Mouse (Mus musculus) cortical plate, adult 2 months (tissue): ENCODE data around the gene Shcbp1l. TPM values are rescaled to one million over a fixed set of nuclear protein-coding genes. Genes with fewer than 3 reads are reported as not detected.
A peak's percentile ranks its signal among the peaks of the same experiment; 100 is the strongest.

Experiments used
- H3K27ac ChIP-seq: fragments of 200-500 bp; 2 replicates; pipeline ENCODE4 v1.5.1; 2012; ENCODE audit warnings: low read length, control low read depth, inconsistent platforms; ENCODE audit not compliant: insufficient read depth
- H3K4me1 ChIP-seq: fragments of 200-500 bp; 2 replicates; pipeline ENCODE4 v1.6.1; 2011; ENCODE audit warnings: low read length; ENCODE audit not compliant: control insufficient read depth, insufficient read depth
- H3K4me3 ChIP-seq: fragments of 200-500 bp; 2 replicates; pipeline ENCODE4 v1.5.1; 2011; ENCODE audit warnings: mild to moderate bottlenecking, low read length, control low read depth; ENCODE audit not compliant: insufficient read depth
- CTCF ChIP-seq: fragments of 200-500 bp; IDR thresholded peaks from 2 replicates; pipeline ENCODE4 v1.5.1; 2011; ENCODE audit warnings: mild to moderate bottlenecking, control low read depth, low read length; ENCODE audit not compliant: insufficient read depth; ENCODE audit errors: extremely low read depth
- POLR2A ChIP-seq: fragments of 200-500 bp; IDR thresholded peaks from 2 replicates; pipeline ENCODE4 v1.6.1; 2011; ENCODE audit warnings: mild to moderate bottlenecking, low read length, control low read depth; ENCODE audit not compliant: insufficient read depth; ENCODE audit errors: extremely low read depth
- polyA plus RNA-seq: library from polyadenylated mRNA; depleted of rRNA; stranded (reverse); fragments of >200 nt; gene quantifications from 2 replicates; pipeline ENCODE4 v1.2.3, GENCODE M21; 2012; rRNA removed

Gene Shcbp1l
- polyA plus RNA-seq, 1 experiment = 4.2 TPM

DNA sequence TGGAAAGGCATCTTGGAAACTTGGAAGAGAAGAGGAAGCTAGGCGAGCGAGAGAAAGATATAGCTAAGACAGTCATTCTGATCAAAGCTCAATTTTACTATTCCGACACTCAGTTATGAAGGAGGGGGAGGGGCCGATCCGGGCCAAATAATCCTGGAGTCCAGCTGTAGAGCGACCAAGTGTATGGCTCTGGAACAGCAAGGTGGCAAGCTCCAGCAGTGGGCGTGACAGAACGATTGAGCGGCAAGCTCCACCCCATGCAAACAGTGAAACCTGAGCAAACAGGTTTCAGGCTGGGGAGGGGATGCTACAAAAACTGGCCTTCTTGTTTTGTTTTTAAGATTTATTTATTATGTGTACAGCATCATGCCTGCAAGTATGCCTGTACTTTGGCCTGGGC is 75.1 kb downstream of the Shcbp1l start:
- Histone ChIP-seq H3K4me3 (no peak overlapping the region), H3K4me1 (no peaks in the 10 kb centered on the region), H3K27ac (no peak overlapping the region)
- TF ChIP-seq CTCF (no peak), POLR2A (no peak)

DNA sequence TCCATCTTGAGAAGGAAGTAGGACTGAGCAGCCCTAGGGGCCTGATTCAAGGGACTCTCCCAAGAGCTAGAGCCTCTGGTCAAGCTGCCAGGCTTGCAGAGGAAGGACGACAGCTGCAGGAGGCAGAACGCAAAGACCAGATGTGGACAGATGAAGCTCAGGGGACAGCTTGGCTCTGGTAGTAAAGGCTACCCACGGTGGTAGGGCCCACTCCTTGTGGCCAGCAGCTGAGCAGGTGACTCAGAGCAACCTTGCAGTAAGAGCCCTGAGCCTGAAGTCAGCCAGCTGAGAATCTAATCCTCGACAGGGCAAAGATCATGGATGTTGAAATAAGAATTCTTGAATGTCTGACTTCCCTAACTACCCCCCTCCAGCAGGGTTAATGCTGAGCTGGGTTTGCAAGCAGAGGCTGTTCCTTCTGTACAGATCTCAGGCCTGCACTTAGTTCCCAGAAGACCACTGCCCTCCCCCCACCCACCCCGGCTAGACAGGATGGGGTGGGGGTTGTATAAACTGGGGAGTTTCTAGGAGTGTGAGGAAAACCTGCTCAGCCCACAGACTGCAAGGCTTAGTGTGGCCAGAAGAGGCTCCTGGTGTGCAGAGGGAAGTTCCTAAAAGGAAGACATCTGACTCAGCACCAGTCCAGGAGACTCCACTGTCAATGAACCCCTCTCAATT is 76.8 kb downstream of the Shcbp1l start:
- TF ChIP-seq POLR2A = no peak
- no peak overlapping the region for H3K4me3 ChIP-seq

More for the DNA sequence above, 76.8 kb downstream of the Shcbp1l start:
- H3K27ac ChIP-seq = peak overlapping the region; percentile 42; the same call in 1 of the 2 replicates
- H3K4me1 ChIP-seq = no peaks in the 10 kb centered on the region

Other genes starting within 250 kb of the Shcbp1l start
- gene Lamc2, start 238.7 kb upstream of the Shcbp1l start, polyA plus RNA-seq = 8.1 and 11.0 TPM in 2 replicates
- gene Lamc1, start 92.4 kb upstream of the Shcbp1l start, polyA plus RNA-seq = 23.2 TPM in 2 replicates
- 46.6 and 47.2 TPM in 2 replicates for gene Dhx9, start 62.5 kb downstream of the Shcbp1l start, polyA plus RNA-seq
- 3.3 and 3.5 TPM in 2 replicates for gene Npl, start 124.9 kb downstream of the Shcbp1l start, polyA plus RNA-seq
- gene Rgs8, start 227.9 kb downstream of the Shcbp1l start, polyA plus RNA-seq = 43.2 and 47.3 TPM in 2 replicates